Mouse (Mus musculus) adrenal gland, postnatal 14 days (tissue): ENCODE data around the gene Zfp94. TPM values are rescaled to one million over a fixed set of nuclear protein-coding genes. Genes with fewer than 3 reads are reported as not detected.

Experiments used
- DNase-seq: peaks from one replicate; pipeline ENCODE4 v3.0.0; 2021; ENCODE audit warnings: mixed read lengths
- microRNA-seq, 2 experiments: library from miRNA; unstranded; fragments of <30 nt; microRNA quantifications; one replicate each; pipeline ENCODE4 v1.2.0; 2021
- total RNA-seq: library from RNA; stranded (reverse); gene quantifications from 2 replicates; pipeline ENCODE4 v1.2.3, GENCODE M21; 2021

Gene Zfp94
- total RNA-seq, 1 experiment from 2014 or later, result 3.8 TPM

GRCm38 (mm10) chr7:24274456-24274855 lies 42.0 kb downstream of the Zfp94 start:
- no peak for DNase-seq

- no peak for DNase-seq
These were observed 45.3 kb downstream of the Zfp94 start for GRCm38 (mm10) chr7:24271191-24271590.

GRCm38 (mm10) chr7:24270288-24270672 lies 46.2 kb downstream of the Zfp94 start, which contains the start of gene Zfp93:
Zfp93 (plus strand) TSS chr7:24270420.
- DNase-seq, result peak; percentile 85

GRCm38 (mm10) chr7:24269667-24270287 lies 46.7 kb downstream of the Zfp94 start:
- DNase-seq, result no peak

- DNase-seq, result no peak
These were observed 47.2 kb downstream of the Zfp94 start for GRCm38 (mm10) chr7:24269256-24269655.

- DNase-seq, result no peak
These were observed 48.0 kb downstream of the Zfp94 start for GRCm38 (mm10) chr7:24268176-24269155.

GRCm38 (mm10) chr7:24260000-24260312 lies 56.5 kb downstream of the Zfp94 start:
- no peak for DNase-seq

GRCm38 (mm10) chr7:24259306-24259999 lies 57.0 kb downstream of the Zfp94 start:
- DNase-seq, result no peak

GRCm38 (mm10) chr7:24254633-24255474 lies 61.6 kb downstream of the Zfp94 start, which contains the start of gene Zfp108:
Zfp108 (plus strand) TSS chr7:24254794.
- peak; percentile 85 for DNase-seq

GRCm38 (mm10) chr7:24253779-24254615 lies 62.5 kb downstream of the Zfp94 start:
- DNase-seq, result no peak

Small RNAs within 50 kb of the gene (microRNA-seq; reads per million reads assigned to microRNA genes)
- 0 reads per million in 2 experiments for gene Gm27592

Other genes with a start within 250 kb of the Zfp94 start
- gene Zfp180, start 234.7 kb downstream of the Zfp94 start, total RNA-seq, result 21.8 and 22.3 TPM in 2 replicates
- gene Zfp112, start 204.4 kb downstream of the Zfp94 start, total RNA-seq, result 2.6 and 3.3 TPM in 2 replicates
- gene Zfp235, start 182.5 kb downstream of the Zfp94 start, total RNA-seq, result 7.3 and 9.2 TPM in 2 replicates
- 0.30 and 0.79 TPM in 2 replicates for gene Zfp114, start 141.6 kb downstream of the Zfp94 start, total RNA-seq
- 9.5 TPM in 2 replicates for gene Zfp111, start 105.2 kb downstream of the Zfp94 start, total RNA-seq
- gene Zfp109, start 79.1 kb downstream of the Zfp94 start, total RNA-seq, result 2.7 and 3.0 TPM in 2 replicates
- gene Zfp108, start 61.9 kb downstream of the Zfp94 start, total RNA-seq, result 2.1 and 3.4 TPM in 2 replicates
- 4.4 and 4.7 TPM in 2 replicates for gene Zfp93, start 46.2 kb downstream of the Zfp94 start, total RNA-seq
- 6.5 and 11.4 TPM in 2 replicates for gene Zfp61, start 15.4 kb downstream of the Zfp94 start, total RNA-seq
- not detected in 2 replicates for gene Tescl, start 17.3 kb upstream of the Zfp94 start, total RNA-seq
- not detected in 2 replicates for gene Lypd5, start 32.5 kb upstream of the Zfp94 start, total RNA-seq
- 4.9 and 7.3 TPM in 2 replicates for gene Kcnn4, start 53.6 kb upstream of the Zfp94 start, total RNA-seq
- gene Smg9, start 83.0 kb upstream of the Zfp94 start, total RNA-seq, result 17.3 and 26.7 TPM in 2 replicates
- gene Irgc1, start 135.6 kb upstream of the Zfp94 start, total RNA-seq, result not detected in 2 replicates
- 5.2 and 7.9 TPM in 2 replicates for gene Plaur, start 145.8 kb upstream of the Zfp94 start, total RNA-seq
- gene Cadm4, start 165.4 kb upstream of the Zfp94 start, total RNA-seq, result 5.7 and 6.4 TPM in 2 replicates
- 6.1 and 7.5 TPM in 2 replicates for gene Zfp428, start 190.3 kb upstream of the Zfp94 start, total RNA-seq
- gene AC161166.1, start 195.8 kb upstream of the Zfp94 start, total RNA-seq, result not detected in 2 replicates
- gene Irgq, start 214.0 kb upstream of the Zfp94 start, total RNA-seq, result 18.9 and 20.4 TPM in 2 replicates
- not detected in 2 replicates for gene Pinlyp, start 229.5 kb upstream of the Zfp94 start, total RNA-seq
- 38.5 and 47.0 TPM in 2 replicates for gene Xrcc1, start 229.6 kb upstream of the Zfp94 start, total RNA-seq